Mouse (Mus musculus) MEL (cell line): ENCODE results near the gene Gstz1. TPM values are rescaled to one million over a fixed set of nuclear protein-coding genes. Genes with fewer than 3 reads are reported as not detected.

Experiments used
- DNase-seq: peaks from one replicate; pipeline ENCODE4 v3.0.0; 2011; ENCODE audit warnings: low read depth, low spot score
- H3K27ac ChIP-seq: 2 replicates; pipeline ENCODE4 v1.5.1; 2012; ENCODE audit warnings: low read depth, mild to moderate bottlenecking, control low read depth, low read length, moderate library complexity; ENCODE audit not compliant: control insufficient read depth
- H3K27me3 ChIP-seq, 2 experiments: fragments of 150-350 bp in 1 of 2; sonication (generic) in 1 of 2; 2 replicates each; pipeline ENCODE4 v1.6.1; 2012; ENCODE audit warnings: low read length in 2 of 2, mild to moderate bottlenecking in 2 of 2, improper control_type of control experiment in 1 of 2, moderate library complexity in 1 of 2; ENCODE audit not compliant: insufficient read depth in 2 of 2, control insufficient read depth in 1 of 2
- H3K36me3 ChIP-seq, 2 experiments: 2 replicates each; pipeline ENCODE4 v1.6.1; 2012 to 2014; ENCODE audit warnings: low read length in 2 of 2, improper control_type of control experiment in 1 of 2, inconsistent platforms in 1 of 2, mild to moderate bottlenecking in 1 of 2; ENCODE audit not compliant: insufficient read depth in 2 of 2, control insufficient read depth in 1 of 2
- H3K4me1 ChIP-seq, 2 experiments: fragments of 150-350 bp in 1 of 2; sonication (generic) in 1 of 2; 2 replicates each; pipeline ENCODE4 v1.6.1; 2012; ENCODE audit warnings: low read length in 2 of 2, improper control_type of control experiment in 1 of 2, mild to moderate bottlenecking in 1 of 2; ENCODE audit not compliant: insufficient read depth in 2 of 2, control insufficient read depth in 1 of 2
- H3K4me3 ChIP-seq, 2 experiments: fragments of 150-350 bp in 1 of 2; sonication (generic) in 1 of 2; 2 replicates each; pipeline ENCODE4 v1.5.1; 2012; ENCODE audit warnings: low read depth in 2 of 2, low read length in 2 of 2, mild to moderate bottlenecking in 2 of 2, moderate library complexity in 2 of 2, control low read depth in 1 of 2, improper control_type of control experiment in 1 of 2; ENCODE audit not compliant: control insufficient read depth in 1 of 2, insufficient read depth in 1 of 2
- H3K79me2 ChIP-seq: 2 replicates; pipeline ENCODE4 v1.6.1; 2012; ENCODE audit warnings: mild to moderate bottlenecking, low read length, moderate library complexity; ENCODE audit not compliant: control insufficient read depth, poor library complexity, insufficient read depth
- H3K9ac ChIP-seq: 2 replicates; pipeline ENCODE4 v1.6.1; 2012; ENCODE audit warnings: low read depth, mild to moderate bottlenecking, control low read depth, low read length, moderate library complexity; ENCODE audit not compliant: control insufficient read depth, poor library complexity, severe bottlenecking
- H3K9me3 ChIP-seq: fragments of 150-350 bp; sonication (generic); replicated peaks from 2 replicates; pipeline ENCODE4 v1.6.1; 2012; ENCODE audit warnings: mild to moderate bottlenecking, low read length, improper control_type of control experiment, moderate library complexity; ENCODE audit not compliant: insufficient read depth
- BHLHE40 ChIP-seq: IDR thresholded peaks from 2 replicates; pipeline ENCODE4 v1.6.1; 2012; ENCODE audit warnings: low read depth, mild to moderate bottlenecking, inconsistent platforms, low read length, improper control_type of control experiment, borderline replicate concordance
- CHD1 ChIP-seq: IDR thresholded peaks from 2 replicates; pipeline ENCODE4 v1.6.1; 2012; ENCODE audit warnings: low read depth, mild to moderate bottlenecking, inconsistent platforms, low read length, improper control_type of control experiment
- CTCF ChIP-seq, 3 experiments: IDR thresholded peaks in 2 of 3; conservative IDR thresholded peaks in 1 of 3; 2 replicates each; pipeline ENCODE4 v1.5.1; 2011 to 2012; ENCODE audit warnings: low read length in 3 of 3, low read depth in 2 of 3, mild to moderate bottlenecking in 2 of 3, improper control_type of control experiment in 1 of 3, inconsistent platforms in 1 of 3, mixed read lengths in 1 of 3, moderate library complexity in 1 of 3; ENCODE audit not compliant: control insufficient read depth in 1 of 3, insufficient read depth in 1 of 3, poor library complexity in 1 of 3, severe bottlenecking in 1 of 3
- ELF1 ChIP-seq: IDR thresholded peaks from 2 replicates; pipeline ENCODE4 v1.6.1; 2014; ENCODE audit warnings: low read depth, mild to moderate bottlenecking, inconsistent platforms, low read length, improper control_type of control experiment, moderate library complexity
- GABPA ChIP-seq: IDR thresholded peaks from 2 replicates; pipeline ENCODE4 v1.6.1; 2012; ENCODE audit warnings: low read depth, mild to moderate bottlenecking, inconsistent platforms, low read length, improper control_type of control experiment, moderate library complexity
- GATA1 ChIP-seq: IDR thresholded peaks from 2 replicates; pipeline ENCODE4 v1.6.1; 2011; ENCODE audit warnings: low read depth, low read length, improper control_type of control experiment
- KAT2A ChIP-seq: conservative IDR thresholded peaks from 2 replicates; pipeline ENCODE4 v1.6.1; 2012; ENCODE audit warnings: low read depth, low read length, improper control_type of control experiment, inconsistent platforms
- MAFK ChIP-seq: IDR thresholded peaks from 2 replicates; pipeline ENCODE4 v1.6.1; 2011; ENCODE audit warnings: low read depth, mild to moderate bottlenecking, low read length, improper control_type of control experiment, borderline replicate concordance
- MEF2A ChIP-seq: IDR thresholded peaks from 2 replicates; pipeline ENCODE4 v1.6.1; 2014; ENCODE audit warnings: low read depth, mild to moderate bottlenecking, inconsistent platforms, low read length, improper control_type of control experiment; ENCODE audit not compliant: poor library complexity, insufficient replicate concordance, severe bottlenecking; ENCODE audit errors: extremely low read depth
- MYB ChIP-seq: IDR thresholded peaks from 2 replicates; pipeline ENCODE4 v1.6.1; 2011; ENCODE audit warnings: mild to moderate bottlenecking, low read depth, low read length, improper control_type of control experiment
- NRF1 ChIP-seq: IDR thresholded peaks from 2 replicates; pipeline ENCODE4 v1.6.1; 2014; ENCODE audit warnings: low read depth, mild to moderate bottlenecking, inconsistent platforms, low read length, improper control_type of control experiment, moderate library complexity; ENCODE audit not compliant: poor library complexity, insufficient read depth, severe bottlenecking
- POLR2A ChIP-seq, 2 experiments: IDR thresholded peaks; 2 replicates each; pipeline ENCODE4 v1.6.1; 2011 to 2012; ENCODE audit warnings: low read length in 2 of 2, mild to moderate bottlenecking in 2 of 2, control low read depth in 1 of 2, improper control_type of control experiment in 1 of 2, low read depth in 1 of 2, moderate library complexity in 1 of 2; ENCODE audit not compliant: control insufficient read depth in 1 of 2, insufficient read depth in 1 of 2, poor library complexity in 1 of 2
- RAD21 ChIP-seq: IDR thresholded peaks from 2 replicates; pipeline ENCODE4 v1.6.1; 2011; ENCODE audit warnings: mild to moderate bottlenecking, low read depth, low read length, improper control_type of control experiment
- RCOR1 ChIP-seq: IDR thresholded peaks from 2 replicates; pipeline ENCODE4 v1.6.1; 2012; ENCODE audit warnings: low read depth, mild to moderate bottlenecking, inconsistent platforms, low read length, improper control_type of control experiment
- SIN3A ChIP-seq: IDR thresholded peaks from 2 replicates; pipeline ENCODE4 v1.6.1; 2012; ENCODE audit warnings: low read length, improper control_type of control experiment, inconsistent platforms
- TAL1 ChIP-seq: IDR thresholded peaks from 2 replicates; pipeline ENCODE4 v1.6.1; 2012; ENCODE audit warnings: mild to moderate bottlenecking, inconsistent platforms, low read length, moderate library complexity, mixed read lengths
- TCF12 ChIP-seq: IDR thresholded peaks from 2 replicates; pipeline ENCODE4 v1.6.1; 2014; ENCODE audit warnings: low read depth, mild to moderate bottlenecking, inconsistent platforms, low read length, improper control_type of control experiment, moderate library complexity
- ZKSCAN1 ChIP-seq: IDR thresholded peaks from 2 replicates; pipeline ENCODE4 v1.6.1; 2012; ENCODE audit warnings: low read depth, mild to moderate bottlenecking, inconsistent platforms, low read length, improper control_type of control experiment, moderate library complexity
- ZNF384 ChIP-seq: IDR thresholded peaks from 2 replicates; pipeline ENCODE4 v1.6.1; 2012; ENCODE audit warnings: low read depth, mild to moderate bottlenecking, inconsistent platforms, low read length, improper control_type of control experiment
- polyA plus RNA-seq, 2 experiments: library from polyadenylated mRNA; stranded (reverse) in 1 of 2; unstranded in 1 of 2; fragments of >175 nt in 1 of 2; fragments of >200 nt in 1 of 2; gene quantifications; 2 replicates each; pipeline versions ENCODE4 v1.2.1 to v1.2.4; 2012; ENCODE audit warnings: low replicate concordance in 2 of 2, low read depth in 1 of 2; ENCODE audit not compliant: insufficient read length in 2 of 2, insufficient read depth in 1 of 2, missing spikeins in 1 of 2
- total RNA-seq: library from RNA; depleted of rRNA; stranded (reverse); fragments of 300-350 nt; gene quantifications from 2 replicates; pipeline ENCODE4 v1.2.3, GENCODE M21; 2012

Gstz1 gene
- total and polyA plus RNA-seq, 3 experiments: 18.0 to 33.3 TPM; not detected in 1

GRCm38 (mm10) chr12:87137439-87138341, 9.3 kb upstream of the Gstz1 start:
- peaks cover 2% of the 10 kb centered on the region; the same call in 1 of the 2 replicates for H3K79me2 ChIP-seq
- no peak overlapping the region for H3K27ac ChIP-seq
- no peak for DNase-seq
- no peak for TF ChIP-seq MAFK
- TF ChIP-seq BHLHE40: no peak
- TF ChIP-seq CHD1: no peak
- TF ChIP-seq KAT2A: no peak
- TF ChIP-seq MYB: no peak
- TF ChIP-seq TCF12: no peak
- no peak for TF ChIP-seq GATA1
- no peak for TF ChIP-seq POLR2A (IDR thresholded peaks at IDR 0.05; ENCODE audit: control insufficient read depth in 1 of 2, insufficient read depth in 1 of 2, low read depth in 1 of 2, low read length in 2 of 2, poor library complexity in 1 of 2)
- no peak for TF ChIP-seq ZNF384
- TF ChIP-seq ELF1: no peak
- TF ChIP-seq CTCF (IDR thresholded peaks at IDR 0.05 in 2 of 3, conservative IDR thresholded peaks at IDR 0.05 in 1 of 3; ENCODE audit: control insufficient read depth in 1 of 3, insufficient read depth in 1 of 3, low read depth in 2 of 3, low read length in 3 of 3, poor library complexity in 1 of 3, severe bottlenecking in 1 of 3): no peak
- no peak for TF ChIP-seq RCOR1
- TF ChIP-seq TAL1: no peak
- TF ChIP-seq NRF1: no peak
- peaks cover 0 to 12% of the 10 kb centered on the region in 2 experiments; a peak in 2 of 4 replicates for H3K36me3 ChIP-seq
- no peaks in the 10 kb centered on the region for H3K9me3 ChIP-seq
- no peak overlapping the region for H3K9ac ChIP-seq
- H3K4me1 ChIP-seq: peaks cover 9% of the 10 kb centered on the region in 2 experiments
- H3K27me3 ChIP-seq: no peaks in the 10 kb centered on the region
- no peak overlapping the region for H3K4me3 ChIP-seq

- no peak for DNase-seq
- H3K79me2 ChIP-seq: peaks cover 2% of the 10 kb centered on the region; the same call in 1 of the 2 replicates
- H3K4me1 ChIP-seq: peaks cover 7 to 9% of the 10 kb centered on the region in 2 experiments
- H3K9ac ChIP-seq: no peak overlapping the region
- H3K27me3 ChIP-seq: no peaks in the 10 kb centered on the region
- no peak overlapping the region for H3K27ac ChIP-seq
- H3K4me3 ChIP-seq: no peak overlapping the region
- TF ChIP-seq ZKSCAN1 (no peak), MAFK (no peak), SIN3A (no peak), NRF1 (no peak), MEF2A (no peak), CHD1 (no peak), GABPA (no peak), GATA1 (no peak), MYB (no peak), RAD21 (no peak)
- TF ChIP-seq, all 39 proteins: peak for 0
- H3K9me3 ChIP-seq: no peaks in the 10 kb centered on the region
- H3K36me3 ChIP-seq: peaks cover 0 to 12% of the 10 kb centered on the region in 2 experiments; a peak in 2 of 4 replicates
These were observed 8.6 kb upstream of the Gstz1 start for GRCm38 (mm10) chr12:87138342-87138701.
